Mouse (Mus musculus): ENCODE measurements around the gene Tcaim. TPM values are rescaled to one million over a fixed set of nuclear protein-coding genes. Genes with fewer than 3 reads are reported as not detected.
A peak's percentile ranks its signal among the peaks of the same experiment; 100 is the strongest.

Tcaim gene
- 10 to 100 TPM; 20.5 to 22.1 TPM for total RNA-seq (2021)
- long read RNA-seq, experiment 1, transcript Tcaim-201 (11 exons, 3,049 nt) = major isoform, 5 of 12 reads
- long read RNA-seq, experiment 1, partial matches to known transcripts = 1 of 12 reads
- long read RNA-seq, experiment 1, other reads (novel, unspliced or antisense) = 4 of 12 reads
- long read RNA-seq, experiment 2, transcript Tcaim-201 (11 exons, 3,049 nt) = major isoform, 8 of 20 reads
- long read RNA-seq, experiment 2, transcript Tcaim-202 (11 exons, 2,909 nt) = minor isoform, 5 of 20 reads
- long read RNA-seq, experiment 2, partial matches to known transcripts = 2 of 20 reads
- long read RNA-seq, experiment 2, other reads (novel, unspliced or antisense) = 5 of 20 reads

DNA sequence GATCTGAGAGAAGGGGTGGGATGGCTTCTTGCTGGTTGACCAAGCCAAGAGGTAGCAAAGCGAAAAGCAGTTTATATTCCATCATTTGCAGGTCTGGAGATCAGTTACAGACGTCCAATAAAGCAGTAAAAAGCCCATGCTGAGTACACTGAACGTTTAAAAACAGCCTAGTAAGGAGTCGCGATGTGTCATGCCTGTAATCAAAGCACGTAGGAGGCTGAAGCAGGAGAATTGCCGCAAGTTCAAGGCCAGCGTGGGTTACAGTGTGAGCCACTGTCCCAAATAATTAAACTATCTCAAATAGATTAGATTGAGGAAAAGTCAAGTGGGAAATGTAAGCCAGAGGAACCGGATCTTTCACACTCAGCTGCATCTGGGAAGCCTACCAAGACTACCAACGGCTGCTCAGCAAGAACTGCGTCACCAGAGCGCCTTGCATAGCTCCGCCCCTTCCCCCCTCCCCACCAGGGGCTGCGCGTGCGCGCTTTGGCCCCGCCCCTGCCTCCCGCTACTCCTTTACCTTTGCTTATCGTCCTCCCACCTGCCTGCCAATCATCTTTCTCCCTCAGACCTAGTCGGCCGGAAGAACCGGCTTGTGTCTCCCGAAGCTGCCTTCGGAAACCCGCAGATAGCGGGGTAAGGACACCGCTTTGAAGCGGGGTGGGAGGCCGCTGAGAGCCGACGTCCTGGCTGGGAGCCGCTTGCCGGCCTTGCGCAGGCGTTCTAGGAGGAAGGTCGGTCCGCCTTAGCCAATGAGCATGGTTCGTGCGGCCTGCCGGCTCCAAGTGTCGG is at the start of gene Tcaim:
Gene Tcaim (plus strand): TSS at position 487 of the 792 bp plus-strand sequence.
- no peak for TF ChIP-seq CTCF (conservative IDR thresholded peaks at IDR 0.05)
- DNase-seq (ENCODE audit: low spot score in 2 of 2) = peak; percentile 90 to 91
- peak within 1 kb of the TSS; percentile 98 for H3K27ac ChIP-seq
- H3K4me3 ChIP-seq = peak within 1 kb of the TSS; percentile 83

DNA sequence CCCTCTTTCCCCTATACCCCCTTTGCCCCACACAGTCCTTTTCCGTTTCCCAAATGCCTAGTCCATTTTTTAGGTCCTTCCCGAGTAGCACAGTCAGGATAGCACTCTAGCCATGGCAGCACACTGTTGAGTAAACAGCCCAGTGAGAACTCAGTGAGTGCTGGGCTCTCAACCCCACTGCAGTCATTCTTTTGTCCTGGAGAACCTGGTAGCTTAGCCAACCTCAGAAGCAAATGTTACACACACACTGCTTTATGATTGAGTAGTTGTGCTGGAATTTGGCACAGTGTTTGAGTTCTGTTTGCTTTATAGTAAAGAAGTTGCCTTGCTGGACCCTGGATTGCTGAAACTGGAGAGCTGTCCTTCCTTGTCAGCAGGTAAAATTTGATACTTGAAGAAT is 47.7 kb upstream of the Tcaim start:
- peak overlapping the region; percentile 11; the same call in 1 of the 2 replicates for H3K27ac ChIP-seq
- no peak overlapping the region for H3K4me3 ChIP-seq
- no peak for DNase-seq (ENCODE audit: low spot score in 2 of 2)
- no peak for TF ChIP-seq CTCF (conservative IDR thresholded peaks at IDR 0.05)

DNA sequence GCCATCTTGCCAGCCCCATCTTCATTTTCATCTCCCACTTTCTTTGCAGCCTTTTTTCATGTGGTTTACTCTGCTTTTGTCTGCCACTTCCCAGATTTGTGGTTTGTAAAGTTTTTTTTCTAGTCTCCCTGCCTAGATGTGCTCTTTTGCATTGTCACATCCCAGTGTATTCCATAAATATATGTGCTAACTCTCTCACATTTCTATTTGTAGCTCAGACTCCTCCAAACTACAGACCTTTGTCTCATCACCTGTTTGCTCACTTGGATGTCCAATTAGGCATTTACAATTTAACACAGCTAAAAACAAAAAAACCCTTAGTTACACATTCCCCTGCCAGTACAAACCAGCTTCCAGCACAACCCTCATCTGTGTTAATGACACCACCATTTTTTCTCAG is 45.2 kb upstream of the Tcaim start:
- no peak for TF ChIP-seq CTCF (conservative IDR thresholded peaks at IDR 0.05)
- H3K4me3 ChIP-seq = no peak overlapping the region
- H3K27ac ChIP-seq = no peak overlapping the region
- DNase-seq (ENCODE audit: low spot score in 2 of 2) = no peak

DNA sequence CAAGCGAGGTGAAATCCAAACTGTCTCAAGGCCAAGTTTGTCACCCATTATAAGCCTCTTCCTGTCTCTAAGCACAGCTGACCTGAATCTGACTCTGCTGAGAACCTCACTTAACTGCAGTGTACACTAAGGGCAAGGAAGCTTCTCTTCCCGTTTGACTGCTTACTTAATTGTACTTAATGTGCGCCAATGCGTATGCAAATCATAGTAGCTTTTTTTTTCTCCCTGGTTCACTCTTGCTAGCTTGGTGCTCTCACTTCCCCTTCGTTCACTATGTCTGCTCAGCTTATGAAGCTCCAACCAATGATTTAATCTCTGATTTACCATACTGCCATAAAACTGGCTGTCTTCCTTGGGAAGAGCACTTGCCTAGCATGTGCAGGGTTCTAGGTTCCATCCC is 20.1 kb upstream of the Tcaim start:
- no peak overlapping the region for H3K27ac ChIP-seq
- TF ChIP-seq CTCF (conservative IDR thresholded peaks at IDR 0.05) = no peak
- no peak overlapping the region for H3K4me3 ChIP-seq
- no peak for DNase-seq (ENCODE audit: low spot score in 2 of 2)

DNA sequence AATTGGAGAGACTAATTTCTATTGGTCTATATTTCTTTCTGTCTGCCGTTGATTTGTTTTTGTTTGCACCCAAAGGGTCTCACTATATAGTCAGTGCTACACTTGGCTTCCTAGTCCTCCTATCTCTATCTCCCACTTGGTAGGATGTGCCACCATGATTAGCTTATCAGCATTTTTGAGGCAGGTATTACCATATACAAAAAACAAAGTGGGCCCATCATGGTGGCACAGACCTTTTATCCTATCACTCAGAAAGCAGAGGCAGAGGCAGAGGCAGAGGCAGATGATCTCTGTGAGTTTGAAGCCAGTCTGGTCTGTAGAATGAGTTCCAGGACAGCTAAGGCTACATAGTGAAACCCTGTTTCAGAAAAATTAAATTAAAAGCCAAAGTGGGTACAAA is 18.8 kb upstream of the Tcaim start:
- DNase-seq (ENCODE audit: low spot score in 2 of 2) = no peak
- no peak overlapping the region for H3K4me3 ChIP-seq
- TF ChIP-seq CTCF (conservative IDR thresholded peaks at IDR 0.05) = no peak

DNA sequence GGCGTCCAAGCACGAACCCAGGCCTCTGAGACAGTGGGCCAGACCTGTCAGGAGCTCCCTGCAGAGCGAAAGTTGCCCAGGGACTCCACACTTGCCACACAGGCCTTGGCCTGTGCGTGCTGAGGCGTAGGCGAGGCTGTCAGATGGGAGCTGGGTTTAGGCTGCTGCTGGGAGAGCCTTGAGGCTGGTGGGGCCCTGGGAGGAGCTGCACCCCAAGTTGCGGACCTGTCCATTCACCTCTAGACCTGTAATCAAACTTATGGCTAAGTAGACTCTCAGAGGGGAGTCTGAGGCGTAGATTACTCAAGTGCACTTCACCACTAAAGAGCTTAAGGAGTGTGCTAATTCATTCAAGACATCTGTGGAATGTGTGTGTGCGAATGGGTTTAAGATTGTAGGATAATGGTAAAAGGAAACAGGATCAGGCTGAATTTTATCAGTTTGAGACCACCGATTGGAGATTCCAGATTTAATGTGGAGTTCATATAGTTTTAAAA is 554 bp downstream of the Tcaim start:
- H3K27ac ChIP-seq = peak overlapping the region; percentile 98
- DNase-seq (ENCODE audit: low spot score in 2 of 2) = no peak
- peak overlapping the region; percentile 83 for H3K4me3 ChIP-seq
- TF ChIP-seq CTCF (conservative IDR thresholded peaks at IDR 0.05) = no peak

More for the DNA sequence above, 18.8 kb upstream of the Tcaim start:
- H3K27ac ChIP-seq = no peak overlapping the region

DNA sequence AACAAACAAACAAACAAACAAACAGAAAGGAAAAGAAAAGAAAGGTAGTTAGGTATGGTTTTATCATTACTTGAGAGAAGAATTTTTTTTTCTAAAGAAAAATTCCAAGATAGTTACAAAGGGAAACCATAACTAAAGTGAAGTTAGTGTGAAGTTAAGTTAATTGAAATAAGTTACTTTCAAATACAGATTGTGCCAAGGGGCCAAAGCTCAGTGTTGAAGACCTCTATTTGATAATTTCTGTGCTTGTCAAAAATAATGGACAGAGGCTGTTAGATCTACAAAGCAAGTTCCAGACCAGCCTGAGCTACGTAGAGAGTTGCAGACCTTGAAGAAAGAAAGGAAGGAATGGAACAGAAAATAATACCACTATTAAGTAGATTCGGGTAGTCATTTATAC is 1.8 kb downstream of the Tcaim start:
- Histone ChIP-seq H3K4me3 (no peak overlapping the region), H3K27ac (no peak overlapping the region)
- no peak for DNase-seq (ENCODE audit: low spot score in 2 of 2)
- no peak for TF ChIP-seq CTCF (conservative IDR thresholded peaks at IDR 0.05)

DNA sequence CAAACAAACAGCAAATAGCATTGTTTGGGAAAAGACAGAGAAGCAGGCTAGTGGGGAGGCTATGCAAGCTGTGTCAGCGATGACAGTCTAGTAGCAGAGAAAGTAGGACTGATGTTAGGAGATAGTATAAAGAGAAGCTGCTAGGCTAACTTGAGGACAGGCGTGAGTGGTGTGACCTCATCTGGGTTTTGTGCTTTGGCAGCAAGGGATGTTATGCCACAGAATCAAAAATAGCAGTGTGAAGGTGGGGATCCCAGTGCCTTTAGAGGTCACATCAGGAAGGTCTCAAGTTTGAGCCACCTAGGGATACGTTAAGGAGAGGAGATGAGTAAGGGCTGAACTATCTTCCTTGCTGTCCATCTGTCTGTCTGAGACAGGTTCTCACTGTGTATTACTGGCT is 4.9 kb downstream of the Tcaim start:
- no peak overlapping the region for H3K4me3 ChIP-seq
- no peak for TF ChIP-seq CTCF (conservative IDR thresholded peaks at IDR 0.05)
- DNase-seq (ENCODE audit: low spot score in 2 of 2) = no peak
- H3K27ac ChIP-seq = no peak overlapping the region

DNA sequence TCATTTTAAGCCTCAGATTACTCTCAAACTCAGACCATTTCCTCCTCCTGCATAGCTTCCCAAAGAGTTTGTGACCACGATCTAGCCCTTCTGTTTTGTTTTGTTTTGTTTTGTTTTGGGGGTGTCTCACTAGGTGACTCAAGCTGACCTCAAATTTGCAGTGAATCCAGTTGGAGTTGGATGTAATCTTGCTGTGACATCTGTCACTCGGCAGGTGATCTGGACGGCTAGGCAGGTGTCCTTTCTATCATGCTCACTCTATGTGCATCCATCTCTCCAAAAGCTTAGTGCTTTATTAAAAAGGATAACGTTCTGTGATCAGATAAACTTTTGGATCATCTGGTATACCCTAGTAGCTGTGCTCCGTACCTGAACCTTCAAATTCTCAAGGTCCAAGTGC is 7.0 kb downstream of the Tcaim start:
- DNase-seq (ENCODE audit: low spot score in 2 of 2) = no peak
- H3K27ac ChIP-seq = no peak overlapping the region
- H3K4me3 ChIP-seq = no peak overlapping the region
- TF ChIP-seq CTCF (conservative IDR thresholded peaks at IDR 0.05) = no peak

DNA sequence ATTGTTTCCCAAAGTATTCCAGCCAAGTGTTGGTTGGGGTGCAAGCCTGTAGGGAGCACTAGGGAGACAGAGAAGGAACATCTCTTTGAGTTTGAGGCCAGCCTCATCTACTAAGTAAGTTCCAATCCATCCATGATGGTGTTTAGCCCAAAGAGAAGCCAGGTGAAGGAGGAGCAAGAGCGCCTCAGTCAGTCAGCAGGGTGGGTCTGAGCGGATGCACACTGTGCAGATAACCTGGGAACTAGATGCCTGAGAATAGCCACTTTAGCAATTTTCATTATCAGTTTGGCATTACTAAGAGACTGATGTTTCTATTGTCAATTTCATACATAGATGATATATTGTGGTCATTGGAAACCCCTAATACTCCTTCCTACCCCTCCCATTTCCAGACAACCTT is 9.4 kb downstream of the Tcaim start:
- no peak for TF ChIP-seq CTCF (conservative IDR thresholded peaks at IDR 0.05)
- Histone ChIP-seq H3K4me3 (no peak overlapping the region), H3K27ac (no peak overlapping the region)
- DNase-seq (ENCODE audit: low spot score in 2 of 2) = no peak

DNA sequence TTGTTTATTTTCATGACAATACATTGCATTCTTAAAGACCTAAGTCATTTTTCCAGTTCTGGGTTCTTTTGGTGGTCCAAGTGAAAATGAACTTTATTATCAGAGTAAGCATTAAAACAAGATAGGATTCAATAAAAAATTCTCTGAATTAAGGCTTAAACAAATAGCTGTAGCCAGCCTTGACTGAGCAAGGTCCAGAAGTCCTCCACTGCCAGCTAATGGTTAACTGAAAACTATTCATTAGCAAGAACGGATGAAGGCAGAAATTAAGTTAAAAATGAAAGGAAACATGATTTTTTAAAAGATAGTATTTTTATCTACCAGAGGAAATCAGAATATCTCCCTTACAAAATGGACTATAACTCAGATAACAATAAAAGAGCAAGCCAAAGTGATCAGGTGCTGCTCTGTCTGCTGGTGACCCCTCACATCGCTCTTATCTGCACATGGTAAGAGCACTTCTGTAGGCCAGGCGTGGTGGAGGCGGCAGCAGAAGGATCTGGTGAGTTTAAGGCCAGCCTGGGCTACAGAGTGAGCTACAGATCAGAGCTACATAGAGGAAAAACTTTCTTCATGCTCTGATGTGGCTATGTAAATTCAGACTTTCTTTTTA is 10.0 kb downstream of the Tcaim start:
- no peak overlapping the region for H3K4me3 ChIP-seq
- no peak overlapping the region for H3K27ac ChIP-seq
- TF ChIP-seq CTCF (conservative IDR thresholded peaks at IDR 0.05) = no peak
- DNase-seq (ENCODE audit: low spot score in 2 of 2) = no peak

DNA sequence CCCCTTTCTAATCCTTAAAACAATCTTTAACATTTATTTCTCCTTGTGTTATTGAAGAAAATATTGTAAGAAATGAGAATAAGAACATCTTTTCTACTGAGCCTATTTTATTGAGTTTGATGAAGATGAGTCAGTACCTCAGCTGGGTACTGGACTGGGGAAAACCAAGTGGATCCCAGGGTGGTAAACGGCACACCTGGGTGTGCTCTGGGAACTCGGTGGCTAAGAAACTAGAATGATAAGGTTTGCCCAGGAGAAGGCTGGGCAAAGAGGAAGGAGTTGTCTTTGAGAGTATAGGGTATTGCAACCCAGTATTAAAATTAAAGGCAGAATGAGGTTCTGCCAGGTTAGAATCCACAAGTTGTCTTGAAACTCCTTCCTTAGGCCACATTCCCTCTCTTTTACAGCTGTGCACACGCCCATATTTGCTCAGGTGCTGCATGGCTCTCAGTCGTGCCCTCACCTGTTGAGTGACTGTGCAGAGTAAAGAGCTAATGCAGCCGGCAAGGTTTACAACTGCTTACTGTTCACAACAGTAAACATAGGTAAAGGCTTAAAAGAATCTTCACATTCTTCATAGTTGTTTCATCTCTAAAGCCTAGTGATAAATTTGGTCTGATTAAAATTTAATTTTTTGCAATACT is 18.2 kb downstream of the Tcaim start:
- no peak overlapping the region for H3K4me3 ChIP-seq
- no peak for DNase-seq (ENCODE audit: low spot score in 2 of 2)
- no peak for TF ChIP-seq CTCF (conservative IDR thresholded peaks at IDR 0.05)
- H3K27ac ChIP-seq = no peak overlapping the region

DNA sequence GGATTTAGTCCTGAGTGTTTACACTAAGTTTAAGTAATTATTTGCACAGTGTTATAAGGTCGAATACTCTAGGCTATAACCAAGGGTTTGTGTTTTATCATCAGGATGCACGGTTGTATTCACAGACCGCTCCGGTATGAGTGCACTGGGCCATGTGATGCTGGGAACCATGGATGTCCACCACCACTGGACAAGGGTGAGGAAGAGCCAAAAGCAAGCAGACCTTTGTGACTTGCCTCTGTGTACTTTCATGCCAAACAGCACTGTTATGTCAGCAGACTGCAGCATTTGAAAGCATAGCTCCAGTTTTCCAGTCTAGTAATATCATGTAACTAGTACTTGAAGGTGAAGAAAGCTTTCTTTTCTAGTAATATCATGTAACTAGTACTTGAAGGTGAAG is 21.4 kb downstream of the Tcaim start:
- no peak for DNase-seq (ENCODE audit: low spot score in 2 of 2)
- H3K4me3 ChIP-seq = no peak overlapping the region
- H3K27ac ChIP-seq = no peak overlapping the region
- no peak for TF ChIP-seq CTCF (conservative IDR thresholded peaks at IDR 0.05)
